Mouse (Mus musculus): ENCODE results near the gene Apela. TPM values are rescaled to one million over a fixed set of nuclear protein-coding genes. Genes with fewer than 3 reads are reported as not detected.

Gene Apela
- polyA plus RNA-seq, 1 experiment from 2014 or later = 1.1 TPM

DNA sequence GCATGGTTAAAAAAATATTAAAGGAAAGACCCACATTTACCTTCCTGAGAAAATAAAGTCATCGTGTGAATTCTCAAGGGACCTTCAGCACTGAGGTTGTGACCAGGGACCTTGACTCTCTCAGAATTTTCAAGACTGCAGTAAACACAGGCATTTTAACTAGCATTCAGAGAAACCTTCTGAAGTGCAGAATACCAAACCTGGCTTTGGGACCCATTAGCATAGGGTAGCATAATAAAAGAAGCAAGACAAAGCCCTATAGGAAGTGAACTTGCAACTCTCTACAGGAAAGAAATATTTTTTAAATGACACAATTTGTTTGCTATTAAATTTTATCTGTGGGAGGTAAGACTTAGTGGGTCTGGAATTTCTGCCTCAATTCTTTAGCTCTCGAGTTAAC is 26.9 kb upstream of the Apela start:
- Histone ChIP-seq H3K27me3 (ENCODE audit: control insufficient read depth, insufficient read depth, low read length) (no peaks in the 10 kb centered on the region), H3K4me3 (replicated peaks; ENCODE audit: low read depth, low read length) (no peak overlapping the region), H3K9me3 (ENCODE audit: control insufficient read depth, low read length) (no peaks in the 10 kb centered on the region), H3K27ac (replicated peaks; ENCODE audit: low read depth, low read length) (no peak overlapping the region), H3K4me2 (ENCODE audit: low read length) (no peak overlapping the region), H3K4me1 (ENCODE audit: control insufficient read depth, insufficient read depth, low read length) (no peaks in the 10 kb centered on the region), H3K9ac (replicated peaks; ENCODE audit: low read length) (no peak overlapping the region), H3K36me3 (ENCODE audit: control insufficient read depth, insufficient read depth, low read length) (no peaks in the 10 kb centered on the region)
- DNase-seq (no peak), ATAC-seq (ENCODE audit: low FRiP score, low TSS enrichment) (no peak)
- 62% methylated on average over 2 of the region's 2 CpGs for WGBS

DNA sequence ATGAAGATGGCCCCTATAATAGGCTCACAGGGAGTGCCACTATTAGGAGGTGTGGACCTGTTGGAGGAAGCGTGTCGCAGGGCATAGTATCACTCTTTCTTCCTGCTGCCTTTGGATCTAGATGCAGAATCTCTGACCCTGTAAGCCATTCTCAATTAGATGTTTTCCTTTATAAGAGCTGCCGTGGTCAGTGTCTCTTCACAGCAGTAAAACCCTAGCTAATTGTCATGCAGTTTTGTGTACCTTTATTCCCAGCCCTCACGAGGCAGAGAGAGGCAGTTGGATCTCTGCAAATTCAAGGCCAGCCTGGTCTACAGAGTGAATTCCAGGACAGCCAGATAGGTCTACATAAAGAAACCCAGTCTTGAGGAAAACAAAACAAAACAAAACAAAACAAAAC is 25.1 kb upstream of the Apela start:
- 54% methylated on average over 4 of the region's 4 CpGs for WGBS
- Histone ChIP-seq H3K36me3 (ENCODE audit: control insufficient read depth, insufficient read depth, low read length) (no peaks in the 10 kb centered on the region), H3K4me1 (ENCODE audit: control insufficient read depth, insufficient read depth, low read length) (no peaks in the 10 kb centered on the region), H3K4me2 (ENCODE audit: low read length) (no peak overlapping the region), H3K4me3 (replicated peaks; ENCODE audit: low read depth, low read length) (no peak overlapping the region), H3K9ac (replicated peaks; ENCODE audit: low read length) (no peak overlapping the region), H3K27ac (replicated peaks; ENCODE audit: low read depth, low read length) (no peak overlapping the region), H3K9me3 (ENCODE audit: control insufficient read depth, low read length) (no peaks in the 10 kb centered on the region), H3K27me3 (ENCODE audit: control insufficient read depth, insufficient read depth, low read length) (no peaks in the 10 kb centered on the region)
- ATAC-seq (ENCODE audit: low FRiP score, low TSS enrichment) = no peak
- DNase-seq = no peak

DNA sequence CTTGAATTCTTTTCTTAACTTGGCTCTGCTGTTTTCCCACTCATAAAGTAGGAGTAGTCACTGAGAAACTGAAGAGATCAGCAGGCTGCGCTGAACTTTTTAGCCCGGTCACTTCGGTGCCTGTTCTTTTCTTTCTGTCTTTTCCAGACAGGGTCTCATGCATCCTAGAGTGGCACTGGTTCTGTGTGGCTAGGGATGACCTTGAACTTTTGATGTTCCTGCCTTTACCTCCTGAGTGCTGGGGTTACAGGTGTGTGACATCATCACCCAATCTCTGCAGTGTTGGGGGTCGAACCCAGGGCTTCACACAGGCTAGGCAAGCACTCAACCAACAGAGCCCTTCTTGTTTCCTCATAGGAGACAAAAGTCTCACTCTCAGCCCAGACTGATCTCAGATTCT is 19.6 kb upstream of the Apela start:
- Histone ChIP-seq H3K9me3 (ENCODE audit: control insufficient read depth, low read length) (no peaks in the 10 kb centered on the region), H3K4me2 (ENCODE audit: low read length) (no peak overlapping the region), H3K9ac (replicated peaks; ENCODE audit: low read length) (no peak overlapping the region), H3K27me3 (ENCODE audit: control insufficient read depth, insufficient read depth, low read length) (no peaks in the 10 kb centered on the region), H3K27ac (replicated peaks; ENCODE audit: low read depth, low read length) (no peak overlapping the region), H3K4me1 (ENCODE audit: control insufficient read depth, insufficient read depth, low read length) (no peaks in the 10 kb centered on the region), H3K36me3 (ENCODE audit: control insufficient read depth, insufficient read depth, low read length) (no peaks in the 10 kb centered on the region), H3K4me3 (replicated peaks; ENCODE audit: low read depth, low read length) (no peak overlapping the region)
- no peak for ATAC-seq (ENCODE audit: low FRiP score, low TSS enrichment)
- 93% methylated on average over 4 of the region's 4 CpGs for WGBS
- DNase-seq = no peak

DNA sequence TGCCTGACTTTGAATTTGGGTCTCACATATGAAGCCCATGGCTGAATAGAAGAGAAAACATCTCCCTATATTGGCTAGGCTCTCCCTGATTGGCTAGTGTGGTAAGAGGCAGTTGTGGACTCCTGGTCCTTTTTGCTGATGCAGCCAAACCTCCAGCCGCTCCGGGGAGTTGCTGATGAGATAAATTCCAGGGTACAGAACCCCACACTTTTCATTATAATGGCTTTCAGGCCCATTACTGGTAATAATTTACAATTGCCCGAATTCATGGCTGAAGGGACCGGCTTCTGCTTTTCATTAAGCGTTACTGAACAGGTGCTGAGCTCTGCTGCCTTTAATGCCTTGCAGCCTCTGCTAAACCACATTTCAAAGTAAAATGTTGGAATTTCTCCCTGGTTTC is 16.8 kb upstream of the Apela start:
- Histone ChIP-seq H3K4me2 (ENCODE audit: low read length) (no peak overlapping the region), H3K4me3 (replicated peaks; ENCODE audit: low read depth, low read length) (no peak overlapping the region), H3K27ac (replicated peaks; ENCODE audit: low read depth, low read length) (no peak overlapping the region), H3K4me1 (ENCODE audit: control insufficient read depth, insufficient read depth, low read length) (no peaks in the 10 kb centered on the region), H3K27me3 (ENCODE audit: control insufficient read depth, insufficient read depth, low read length) (no peaks in the 10 kb centered on the region), H3K36me3 (ENCODE audit: control insufficient read depth, insufficient read depth, low read length) (no peaks in the 10 kb centered on the region), H3K9me3 (ENCODE audit: control insufficient read depth, low read length) (no peaks in the 10 kb centered on the region), H3K9ac (replicated peaks; ENCODE audit: low read length) (no peak overlapping the region)
- no peak for ATAC-seq (ENCODE audit: low FRiP score, low TSS enrichment)
- 84% methylated on average over 5 of the region's 5 CpGs for WGBS
- no peak for DNase-seq

DNA sequence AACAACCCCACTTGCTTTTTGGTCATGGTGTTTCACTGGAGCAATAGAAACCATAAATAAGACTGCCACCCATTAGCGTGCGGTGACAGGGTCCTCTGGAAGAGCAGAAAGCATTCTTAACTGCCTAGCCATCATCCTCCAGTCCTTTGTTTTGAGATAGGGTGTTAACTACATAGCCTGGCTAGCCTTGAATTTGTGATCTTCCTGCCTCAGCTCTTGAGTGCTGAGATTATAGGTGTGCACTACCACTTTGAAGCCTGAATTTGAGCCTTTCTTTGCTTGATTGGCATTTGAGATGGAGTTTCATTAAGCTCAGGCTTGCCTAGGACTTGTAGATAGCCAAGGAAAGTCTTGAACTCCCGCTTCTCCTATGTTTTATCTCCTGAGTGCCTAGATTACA is 16.4 kb upstream of the Apela start:
- Histone ChIP-seq H3K4me2 (ENCODE audit: low read length) (no peak overlapping the region), H3K36me3 (ENCODE audit: control insufficient read depth, insufficient read depth, low read length) (no peaks in the 10 kb centered on the region), H3K9ac (replicated peaks; ENCODE audit: low read length) (no peak overlapping the region), H3K27me3 (ENCODE audit: control insufficient read depth, insufficient read depth, low read length) (no peaks in the 10 kb centered on the region), H3K4me1 (ENCODE audit: control insufficient read depth, insufficient read depth, low read length) (no peaks in the 10 kb centered on the region), H3K9me3 (ENCODE audit: control insufficient read depth, low read length) (no peaks in the 10 kb centered on the region), H3K27ac (replicated peaks; ENCODE audit: low read depth, low read length) (no peak overlapping the region), H3K4me3 (replicated peaks; ENCODE audit: low read depth, low read length) (no peak overlapping the region)
- ATAC-seq (ENCODE audit: low FRiP score, low TSS enrichment) (no peak), DNase-seq (no peak)
- 94% methylated on average over 3 of the region's 3 CpGs for WGBS

DNA sequence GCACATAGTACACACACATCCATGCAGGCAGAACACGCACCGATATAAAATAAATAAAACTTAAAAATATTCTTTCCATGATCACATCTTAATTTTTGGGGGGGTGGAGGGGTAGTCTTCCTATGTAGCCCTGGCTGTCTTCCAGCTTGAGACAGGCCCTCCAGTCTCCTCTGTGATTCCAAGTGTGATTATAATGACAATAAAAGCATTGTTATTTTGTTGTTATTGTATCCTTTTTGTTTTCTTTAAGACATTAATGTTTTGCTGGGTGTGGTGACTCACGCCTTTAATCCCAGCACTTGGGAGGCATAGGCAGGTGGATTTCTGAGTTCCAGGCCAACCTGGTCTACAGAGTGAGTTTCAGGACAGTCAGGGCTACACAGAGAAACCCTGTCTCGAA is 10.7 kb upstream of the Apela start:
- DNase-seq (no peak), ATAC-seq (ENCODE audit: low FRiP score, low TSS enrichment) (no peak)
- H3K4me2 ChIP-seq (ENCODE audit: low read length) = no peak overlapping the region
- WGBS = 82% methylated on average over 4 of the region's 4 CpGs
- no peak overlapping the region for H3K4me3 ChIP-seq (replicated peaks; ENCODE audit: low read depth, low read length)
- H3K27ac ChIP-seq (replicated peaks; ENCODE audit: low read depth, low read length) = no peak overlapping the region
- no peaks in the 10 kb centered on the region for H3K4me1 ChIP-seq (ENCODE audit: control insufficient read depth, insufficient read depth, low read length)
- H3K9me3 ChIP-seq (ENCODE audit: control insufficient read depth, low read length) = no peaks in the 10 kb centered on the region
- H3K27me3 ChIP-seq (ENCODE audit: control insufficient read depth, insufficient read depth, low read length) = no peaks in the 10 kb centered on the region
- H3K9ac ChIP-seq (replicated peaks; ENCODE audit: low read length) = no peak overlapping the region
- no peaks in the 10 kb centered on the region for H3K36me3 ChIP-seq (ENCODE audit: control insufficient read depth, insufficient read depth, low read length)

DNA sequence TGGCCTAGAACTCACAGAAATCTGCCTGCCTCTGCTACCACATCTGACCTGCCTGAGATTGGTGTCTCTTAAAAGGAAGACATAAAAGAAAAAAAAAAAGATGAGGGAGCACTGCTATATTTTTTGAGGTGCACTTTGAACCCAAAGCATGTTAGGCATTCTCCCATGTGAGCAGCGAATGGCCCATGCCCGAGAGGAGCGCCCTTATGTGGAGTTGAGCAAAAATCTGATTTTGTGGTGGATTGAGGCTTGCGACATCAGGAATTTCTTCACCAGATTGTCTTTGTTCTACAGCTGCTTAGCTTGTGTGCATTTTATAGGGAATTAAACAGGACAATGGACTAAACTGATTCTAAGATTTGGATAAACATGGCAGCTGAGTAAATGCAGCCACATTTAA is 10.1 kb upstream of the Apela start:
- WGBS = 92% methylated on average over 4 of the region's 4 CpGs

DNA sequence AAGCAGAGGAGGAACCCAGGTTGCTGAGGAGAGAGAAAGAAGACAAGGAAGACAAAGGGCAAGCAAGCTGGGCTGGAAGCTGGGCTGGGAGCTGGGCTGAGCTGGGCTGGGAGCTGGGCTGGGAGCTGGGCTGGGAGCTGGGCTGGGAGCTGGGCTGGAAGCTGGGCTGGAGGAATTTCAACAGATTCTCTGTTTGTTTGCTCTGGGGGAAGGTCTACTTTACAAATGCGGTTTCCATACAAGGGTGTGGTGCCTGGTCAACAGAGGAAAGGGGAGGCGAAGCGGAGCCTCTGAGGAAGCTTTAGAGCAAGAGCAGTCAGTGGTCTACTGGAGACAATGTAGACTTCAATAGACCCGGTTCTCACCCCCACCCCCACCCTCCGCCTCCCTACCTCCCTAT is 9.4 kb upstream of the Apela start:
- H3K4me3 ChIP-seq (replicated peaks; ENCODE audit: low read depth, low read length) = no peak overlapping the region
- no peaks in the 10 kb centered on the region for H3K9me3 ChIP-seq (ENCODE audit: control insufficient read depth, low read length)
- H3K27ac ChIP-seq (replicated peaks; ENCODE audit: low read depth, low read length) = no peak overlapping the region
- no peaks in the 10 kb centered on the region for H3K4me1 ChIP-seq (ENCODE audit: control insufficient read depth, insufficient read depth, low read length)
- H3K9ac ChIP-seq (replicated peaks; ENCODE audit: low read length) = no peak overlapping the region
- ATAC-seq (ENCODE audit: low FRiP score, low TSS enrichment) = no peak
- 44% methylated on average over 5 of the region's 5 CpGs for WGBS
- DNase-seq = no peak
- H3K27me3 ChIP-seq (ENCODE audit: control insufficient read depth, insufficient read depth, low read length) = no peaks in the 10 kb centered on the region
- H3K36me3 ChIP-seq (ENCODE audit: control insufficient read depth, insufficient read depth, low read length) = no peaks in the 10 kb centered on the region
- no peak overlapping the region for H3K4me2 ChIP-seq (ENCODE audit: low read length)

More for the DNA sequence above, 10.1 kb upstream of the Apela start:
- no peaks in the 10 kb centered on the region for H3K4me1 ChIP-seq (ENCODE audit: control insufficient read depth, insufficient read depth, low read length)
- no peaks in the 10 kb centered on the region for H3K9me3 ChIP-seq (ENCODE audit: control insufficient read depth, low read length)
- DNase-seq (no peak), ATAC-seq (ENCODE audit: low FRiP score, low TSS enrichment) (no peak)
- no peak overlapping the region for H3K4me2 ChIP-seq (ENCODE audit: low read length)
- H3K4me3 ChIP-seq (replicated peaks; ENCODE audit: low read depth, low read length) = no peak overlapping the region
- no peaks in the 10 kb centered on the region for H3K27me3 ChIP-seq (ENCODE audit: control insufficient read depth, insufficient read depth, low read length)
- no peak overlapping the region for H3K9ac ChIP-seq (replicated peaks; ENCODE audit: low read length)
- no peak overlapping the region for H3K27ac ChIP-seq (replicated peaks; ENCODE audit: low read depth, low read length)
- H3K36me3 ChIP-seq (ENCODE audit: control insufficient read depth, insufficient read depth, low read length) = no peaks in the 10 kb centered on the region

DNA sequence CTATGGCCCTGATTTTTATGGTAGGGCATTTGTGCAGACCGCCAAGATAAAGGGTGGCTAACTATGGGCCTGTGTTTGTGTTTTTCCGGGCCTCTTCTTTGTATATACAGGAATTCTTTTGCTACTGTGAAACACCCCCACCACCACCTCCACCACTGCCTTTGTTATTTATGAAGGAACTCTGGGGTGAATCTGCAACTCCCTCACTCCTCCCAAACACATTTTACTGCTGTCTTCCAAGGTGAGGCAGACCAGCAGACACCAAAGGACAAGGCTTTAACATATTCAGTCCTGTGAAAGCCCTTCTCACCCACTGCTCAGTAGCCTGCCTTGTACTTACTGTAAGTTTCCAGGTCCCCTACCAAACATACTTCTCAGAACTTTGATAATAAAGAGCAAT is 3.0 kb downstream of the Apela start:
- peaks cover 12% of the 10 kb centered on the region; the same call in 1 of the 2 replicates for H3K4me1 ChIP-seq (ENCODE audit: control insufficient read depth, insufficient read depth, low read length)
- 54% methylated on average over 2 of the region's 2 CpGs for WGBS
- no peak overlapping the region for H3K4me2 ChIP-seq (ENCODE audit: low read length)
- no peaks in the 10 kb centered on the region for H3K9me3 ChIP-seq (ENCODE audit: control insufficient read depth, low read length)
- no peak overlapping the region for H3K27ac ChIP-seq (replicated peaks; ENCODE audit: low read depth, low read length)
- H3K9ac ChIP-seq (replicated peaks; ENCODE audit: low read length) = no peak overlapping the region
- no peaks in the 10 kb centered on the region for H3K27me3 ChIP-seq (ENCODE audit: control insufficient read depth, insufficient read depth, low read length)
- DNase-seq (no peak), ATAC-seq (ENCODE audit: low FRiP score, low TSS enrichment) (no peak)
- H3K36me3 ChIP-seq (ENCODE audit: control insufficient read depth, insufficient read depth, low read length) = no peaks in the 10 kb centered on the region
- H3K4me3 ChIP-seq (replicated peaks; ENCODE audit: low read depth, low read length) = no peak overlapping the region
